Mouse (Mus musculus) left cerebral cortex, adult 2 months (tissue): ENCODE measurements at regions not wholly inside any gene's neighbourhood (a gene's known extent, or its start where the extent isn't known, plus 50 kb on each side); places are given as distances from the start of the nearest gene placed in this dataset.
"Not testable (repeated sequence)": the region's sequence is repeated elsewhere in the genome, so short reads cannot be mapped to it uniquely, and the experiment has no call there.

ENCODE experiments used
- DNase-seq, 2 experiments: peaks; one replicate each; pipeline ENCODE4 v3.0.0; 2021 to 2022; ENCODE audit warnings: low spot score in 2 of 2, mixed read lengths in 1 of 2; ENCODE audit errors: extremely low spot score in 1 of 2
- H3K27ac ChIP-seq: fragments of 200-600 bp; 2 replicates; pipeline ENCODE4 v1.8.1; 2022
- H3K4me3 ChIP-seq: fragments of 200-600 bp; 2 replicates; pipeline ENCODE4 v1.8.1; 2022
- CTCF ChIP-seq: fragments of 200-600 bp; IDR thresholded peaks from 2 replicates; pipeline ENCODE4 v1.8.1; 2022; ENCODE audit warnings: antibody characterized with exemption, mild to moderate bottlenecking, moderate library complexity
- intact Hi-C: fragments of 180-260 bp; cut with DNase I; formaldehyde crosslinking; loops from one replicate; pipeline ENCODE4 v1.15.1; 2025

GRCm38 (mm10) chr8:88064414-88065110 lies 54.0 kb upstream of the Cnep1r1 start:
- no peak for TF ChIP-seq CTCF
- Histone ChIP-seq H3K27ac (no peak overlapping the region), H3K4me3 (no peak overlapping the region)
- DNase-seq: peak; percentile 13 to 15
- intact Hi-C loops: no loop called here

GRCm38 (mm10) chr8:88059107-88059506 lies 59.5 kb upstream of the Cnep1r1 start:
- intact Hi-C loops, DNase-seq, H3K27ac ChIP-seq, H3K4me3 ChIP-seq: not testable (repeated sequence)

GRCm38 (mm10) chr8:88057686-88058234 lies 60.8 kb upstream of the Cnep1r1 start:
- no peak for DNase-seq
- intact Hi-C loops: no loop called here
- no peak overlapping the region for H3K4me3 ChIP-seq
- H3K27ac ChIP-seq: no peak overlapping the region
- TF ChIP-seq CTCF: no peak

GRCm38 (mm10) chr8:88050651-88051050 lies 67.9 kb upstream of the Cnep1r1 start:
- Histone ChIP-seq H3K27ac (no peak overlapping the region), H3K4me3 (no peak overlapping the region)
- TF ChIP-seq CTCF: no peak
- intact Hi-C loops: no loop called here
- no peak for DNase-seq

GRCm38 (mm10) chr8:88049091-88049490 lies 69.5 kb upstream of the Cnep1r1 start:
- H3K27ac ChIP-seq: no peak overlapping the region
- TF ChIP-seq CTCF: no peak
- H3K4me3 ChIP-seq: no peak overlapping the region
- DNase-seq: no peak
- intact Hi-C loops: no loop called here

- no peak for DNase-seq
- TF ChIP-seq CTCF: no peak
- intact Hi-C loops: no loop called here
- Histone ChIP-seq H3K27ac (no peak overlapping the region), H3K4me3 (no peak overlapping the region)
Observed at GRCm38 (mm10) chr8:88045995-88046394, 72.6 kb upstream of the Cnep1r1 start.

- no peak overlapping the region for H3K4me3 ChIP-seq
Observed at GRCm38 (mm10) chr8:88039286-88039685, 79.3 kb upstream of the Cnep1r1 start.

GRCm38 (mm10) chr8:88037994-88038393 lies 78.6 kb upstream of the Zfp423 start:
- intact Hi-C loops: no loop called here
- no peak overlapping the region for H3K27ac ChIP-seq
- no peak overlapping the region for H3K4me3 ChIP-seq
- DNase-seq: no peak
- TF ChIP-seq CTCF: no peak

More at GRCm38 (mm10) chr8:88039286-88039685, 79.3 kb upstream of the Cnep1r1 start:
- no peak overlapping the region for H3K27ac ChIP-seq
- intact Hi-C loops: no loop called here
- TF ChIP-seq CTCF: no peak
- no peak for DNase-seq

GRCm38 (mm10) chr8:88033054-88033453 lies 73.7 kb upstream of the Zfp423 start:
- intact Hi-C loops: no loop called here
- peak; percentile 51 for TF ChIP-seq CTCF
- Histone ChIP-seq H3K4me3 (no peak overlapping the region), H3K27ac (no peak overlapping the region)
- no peak for DNase-seq

GRCm38 (mm10) chr8:88024496-88024895 lies 65.1 kb upstream of the Zfp423 start:
- intact Hi-C loops: loop anchor here (2.0 to 5.0 kb wide), 2 partner anchors 382 to 430 kb away; no protein-coding TSS in a partner anchor
- TF ChIP-seq CTCF: no peak
- no peak for DNase-seq
- Histone ChIP-seq H3K4me3 (no peak overlapping the region), H3K27ac (no peak overlapping the region)

- peak; percentile 60 for TF ChIP-seq CTCF
- peak; percentile 11 to 22 for DNase-seq
- intact Hi-C loops: loop anchor here (5.0 kb wide), 1 partner anchor 381 kb away; no protein-coding TSS in a partner anchor
- no peak overlapping the region for H3K27ac ChIP-seq
- H3K4me3 ChIP-seq: no peak overlapping the region
Observed at GRCm38 (mm10) chr8:88023423-88023822, 64.0 kb upstream of the Zfp423 start.

GRCm38 (mm10) chr8:88022776-88023385 lies 63.5 kb upstream of the Zfp423 start:
- DNase-seq: no peak
- Histone ChIP-seq H3K27ac (no peak overlapping the region), H3K4me3 (no peak overlapping the region)
- TF ChIP-seq CTCF: no peak
- intact Hi-C loops: loop anchor here (5.0 kb wide), 1 partner anchor 381 kb away; no protein-coding TSS in a partner anchor
